Mouse (Mus musculus): ENCODE data around the gene Gab2. TPM values are rescaled to one million over a fixed set of nuclear protein-coding genes. Genes with fewer than 3 reads are reported as not detected.

Gene Gab2
- polyA plus RNA-seq, 1 experiment from 2014 or later = 16.9 TPM

DNA sequence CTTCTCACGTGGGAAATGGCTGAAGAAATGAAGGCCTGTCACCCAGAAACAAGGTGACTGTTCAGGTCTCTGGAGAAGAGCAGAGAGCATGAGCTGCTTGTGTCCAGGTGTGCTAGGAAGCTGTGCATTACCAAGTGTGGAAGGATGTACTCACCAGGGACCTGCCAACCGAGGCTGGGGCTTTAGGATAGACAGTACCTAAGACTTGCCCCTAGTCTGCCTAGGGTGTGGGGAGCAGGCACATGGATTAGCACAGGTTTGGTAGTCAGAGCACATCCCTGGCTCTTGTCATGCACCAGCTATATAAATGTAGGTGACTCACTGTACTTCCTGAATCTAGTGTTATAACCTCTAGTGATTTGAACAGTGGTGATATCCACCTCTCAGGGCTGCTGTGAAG is 222.2 kb downstream of the Gab2 start:
- Histone ChIP-seq H3K9ac (replicated peaks; ENCODE audit: low read depth, low read length) (no peak overlapping the region), H3K4me2 (ENCODE audit: low read length) (no peak overlapping the region), H3K4me3 (replicated peaks; ENCODE audit: low read length) (no peak overlapping the region), H3K36me3 (ENCODE audit: control insufficient read depth, insufficient read depth) (peaks cover 22% of the 10 kb centered on the region), H3K27me3 (replicated peaks; ENCODE audit: control insufficient read depth, insufficient read depth, low read length) (no peaks in the 10 kb centered on the region), H3K27ac (ENCODE audit: low read length) (no peak overlapping the region), H3K4me1 (replicated peaks; ENCODE audit: control insufficient read depth, insufficient read depth, low read length) (no peaks in the 10 kb centered on the region), H3K9me3 (ENCODE audit: control insufficient read depth, low read length) (no peaks in the 10 kb centered on the region; the same call in 1 of the 2 replicates)
- no peak for ATAC-seq
- WGBS = 80% methylated on average over 2 of the region's 2 CpGs

DNA sequence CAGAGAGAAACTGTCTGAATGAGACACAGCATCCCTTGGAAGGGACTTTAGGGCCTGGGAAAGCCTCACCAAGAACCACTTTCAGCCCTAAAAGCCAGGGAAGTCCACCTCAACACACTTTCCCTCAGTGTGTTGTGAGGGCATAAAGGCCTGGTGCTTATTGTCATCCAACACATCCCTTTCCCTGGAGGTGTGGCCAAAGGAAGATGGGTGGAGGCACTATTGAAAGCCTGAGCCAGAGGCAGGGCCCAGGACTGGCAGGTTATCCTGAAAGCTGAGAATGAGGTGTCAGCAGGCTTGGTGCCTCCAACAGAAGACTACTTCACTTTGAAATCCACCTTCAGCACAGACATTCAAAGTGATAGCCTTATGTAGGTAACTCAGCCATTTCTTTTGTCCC is 223.1 kb downstream of the Gab2 start:
- Histone ChIP-seq H3K9ac (replicated peaks; ENCODE audit: low read depth, low read length) (no peak overlapping the region), H3K36me3 (ENCODE audit: control insufficient read depth, insufficient read depth) (peaks cover 28% of the 10 kb centered on the region), H3K4me2 (ENCODE audit: low read length) (no peak overlapping the region), H3K4me3 (replicated peaks; ENCODE audit: low read length) (no peak overlapping the region), H3K27ac (ENCODE audit: low read length) (no peak overlapping the region), H3K27me3 (replicated peaks; ENCODE audit: control insufficient read depth, insufficient read depth, low read length) (no peaks in the 10 kb centered on the region), H3K9me3 (ENCODE audit: control insufficient read depth, low read length) (no peaks in the 10 kb centered on the region; the same call in 1 of the 2 replicates), H3K4me1 (replicated peaks; ENCODE audit: control insufficient read depth, insufficient read depth, low read length) (no peaks in the 10 kb centered on the region)
- no peak for ATAC-seq

DNA sequence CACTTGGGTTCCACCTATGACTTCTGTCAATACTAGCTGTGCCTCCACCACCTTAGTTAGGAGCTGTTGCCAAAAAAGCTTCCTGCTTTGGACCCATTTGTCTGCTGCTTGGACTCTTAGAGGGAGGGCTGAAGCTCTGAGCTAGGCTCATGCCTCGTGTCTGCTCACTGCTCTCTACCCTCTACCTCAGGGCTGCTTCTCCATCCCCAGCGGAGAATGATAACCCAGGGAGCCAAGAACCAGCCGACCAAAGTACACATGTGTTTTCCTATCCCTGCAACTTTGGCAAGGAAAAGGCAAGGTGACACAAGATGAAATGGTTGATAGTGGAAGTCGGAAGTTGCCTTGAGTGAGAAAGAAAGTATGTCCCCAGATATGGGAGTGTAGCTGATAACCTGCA is 223.8 kb downstream of the Gab2 start:
- Histone ChIP-seq H3K4me1 (replicated peaks; ENCODE audit: control insufficient read depth, insufficient read depth, low read length) (no peaks in the 10 kb centered on the region), H3K4me2 (ENCODE audit: low read length) (no peak overlapping the region), H3K4me3 (replicated peaks; ENCODE audit: low read length) (no peak overlapping the region), H3K36me3 (ENCODE audit: control insufficient read depth, insufficient read depth) (peaks cover 28% of the 10 kb centered on the region), H3K9me3 (ENCODE audit: control insufficient read depth, low read length) (no peaks in the 10 kb centered on the region; the same call in 1 of the 2 replicates), H3K27ac (ENCODE audit: low read length) (no peak overlapping the region), H3K27me3 (replicated peaks; ENCODE audit: control insufficient read depth, insufficient read depth, low read length) (no peaks in the 10 kb centered on the region), H3K9ac (replicated peaks; ENCODE audit: low read depth, low read length) (no peak overlapping the region)
- 93% methylated on average over 4 of the region's 4 CpGs for WGBS
- no peak for ATAC-seq

DNA sequence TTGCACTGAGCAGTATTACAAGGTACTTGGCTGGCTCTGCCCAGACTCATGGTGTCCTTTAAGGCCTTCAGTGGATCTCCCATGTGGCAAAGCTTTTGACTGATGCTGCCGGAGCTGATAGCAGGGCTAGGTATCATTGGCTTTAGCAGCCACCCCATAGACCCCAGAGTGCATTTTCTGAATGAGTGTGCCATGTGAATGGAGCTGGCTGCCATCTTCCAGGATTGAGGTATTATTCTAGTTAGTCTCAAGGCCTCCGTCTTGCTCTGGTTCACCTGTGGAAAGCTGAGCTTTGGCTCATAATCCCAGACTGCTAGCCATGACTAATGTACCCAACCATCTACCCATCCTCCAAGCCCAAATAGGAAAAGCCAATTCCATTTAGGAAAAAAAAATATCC is 225.4 kb downstream of the Gab2 start:
- Histone ChIP-seq H3K27ac (ENCODE audit: low read length) (no peak overlapping the region), H3K4me1 (replicated peaks; ENCODE audit: control insufficient read depth, insufficient read depth, low read length) (no peaks in the 10 kb centered on the region), H3K9me3 (ENCODE audit: control insufficient read depth, low read length) (no peaks in the 10 kb centered on the region; the same call in 1 of the 2 replicates), H3K9ac (replicated peaks; ENCODE audit: low read depth, low read length) (no peak overlapping the region), H3K27me3 (replicated peaks; ENCODE audit: control insufficient read depth, insufficient read depth, low read length) (no peaks in the 10 kb centered on the region), H3K4me2 (ENCODE audit: low read length) (no peak overlapping the region), H3K4me3 (replicated peaks; ENCODE audit: low read length) (no peak overlapping the region), H3K36me3 (ENCODE audit: control insufficient read depth, insufficient read depth) (peaks cover 33% of the 10 kb centered on the region)
- 100% methylated on average over 2 of the region's 2 CpGs for WGBS
- ATAC-seq = no peak

DNA sequence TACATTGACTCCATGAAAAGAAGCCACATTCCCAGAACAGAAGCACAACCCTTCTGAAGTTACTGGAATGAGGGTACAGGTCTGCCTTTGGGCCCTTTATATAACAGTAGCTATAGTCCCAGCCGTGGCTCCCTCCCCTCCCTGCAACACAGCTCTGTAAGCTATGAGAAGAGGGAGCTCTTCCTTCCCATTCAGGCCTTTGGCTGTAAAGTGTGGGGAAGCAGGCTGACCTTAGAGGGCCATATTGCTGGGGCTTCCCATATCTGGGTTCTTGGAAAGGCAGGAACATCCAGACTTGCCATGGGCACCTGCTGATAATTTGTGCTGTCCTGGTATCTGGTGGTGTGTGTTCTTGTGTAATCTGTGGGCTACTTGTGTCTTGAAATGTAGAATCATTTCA is 226.2 kb downstream of the Gab2 start:
- Histone ChIP-seq H3K4me2 (ENCODE audit: low read length) (no peak overlapping the region), H3K36me3 (ENCODE audit: control insufficient read depth, insufficient read depth) (peaks cover 33% of the 10 kb centered on the region), H3K9me3 (ENCODE audit: control insufficient read depth, low read length) (no peaks in the 10 kb centered on the region; the same call in 1 of the 2 replicates), H3K4me3 (replicated peaks; ENCODE audit: low read length) (no peak overlapping the region), H3K9ac (replicated peaks; ENCODE audit: low read depth, low read length) (no peak overlapping the region), H3K4me1 (replicated peaks; ENCODE audit: control insufficient read depth, insufficient read depth, low read length) (no peaks in the 10 kb centered on the region), H3K27me3 (replicated peaks; ENCODE audit: control insufficient read depth, insufficient read depth, low read length) (no peaks in the 10 kb centered on the region), H3K27ac (ENCODE audit: low read length) (no peak overlapping the region)
- 86% methylated on average over 1 of the region's 1 CpGs for WGBS
- no peak for ATAC-seq

DNA sequence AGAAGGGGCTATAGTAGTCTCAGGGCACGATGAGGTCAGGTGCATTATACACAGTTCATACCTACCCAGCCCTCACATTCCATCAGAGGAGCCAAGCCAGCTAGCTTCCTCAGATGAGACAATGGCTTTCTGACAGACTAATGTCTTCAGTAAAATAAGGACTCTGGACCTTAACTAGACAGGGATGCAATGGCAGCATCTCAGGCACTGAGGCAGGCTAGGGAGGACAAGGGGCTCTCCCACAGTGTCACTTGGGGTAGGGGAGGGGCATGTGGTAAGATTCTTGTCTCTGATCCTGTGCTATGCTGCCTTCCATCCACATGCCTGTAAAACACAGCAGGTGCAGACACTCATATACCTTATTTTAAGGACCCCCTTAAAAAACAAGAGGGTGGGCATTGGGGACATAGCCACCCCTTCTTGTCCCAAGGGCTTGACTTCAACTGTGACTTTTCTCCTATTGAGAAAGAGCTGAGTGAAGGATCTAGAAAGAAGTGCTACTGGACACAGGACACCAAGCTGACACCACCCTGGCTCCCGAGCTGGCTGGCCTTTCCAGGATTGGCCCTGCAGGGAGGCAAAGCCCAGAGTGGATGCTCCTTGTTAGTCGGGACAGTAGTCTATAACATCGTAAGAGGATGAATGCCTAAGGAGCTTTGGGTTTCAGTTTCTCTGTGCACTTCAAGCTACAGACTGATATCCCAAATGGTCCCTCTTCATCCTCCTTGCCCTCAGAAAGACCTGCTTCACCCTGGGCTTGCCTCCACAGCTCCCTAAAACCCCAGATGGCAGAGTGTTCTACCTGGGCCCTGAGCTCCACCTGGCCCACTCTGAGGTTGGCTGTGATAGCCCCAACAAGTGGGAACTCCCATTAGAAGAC is 228.3 kb downstream of the Gab2 start:
- H3K4me1 ChIP-seq (replicated peaks; ENCODE audit: control insufficient read depth, insufficient read depth, low read length) = no peaks in the 10 kb centered on the region
- H3K36me3 ChIP-seq (ENCODE audit: control insufficient read depth, insufficient read depth) = peaks cover 26% of the 10 kb centered on the region

DNA sequence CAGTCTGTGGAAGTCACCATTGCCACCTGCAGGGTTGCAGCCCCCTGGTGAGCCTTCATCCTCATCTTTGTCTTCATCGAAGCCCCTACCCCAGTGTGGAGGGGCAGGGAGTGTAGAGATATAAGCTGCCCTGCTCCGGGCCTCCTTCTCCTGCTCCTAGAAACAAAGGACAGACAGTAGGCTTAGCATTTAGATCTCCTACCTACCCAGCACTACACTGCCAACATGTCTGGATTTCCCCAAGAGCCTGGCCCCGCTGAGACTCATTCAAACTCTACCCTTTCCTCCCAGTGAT is 228.9 kb downstream of the Gab2 start:
- Histone ChIP-seq H3K9ac (replicated peaks; ENCODE audit: low read depth, low read length) (no peak overlapping the region), H3K4me3 (replicated peaks; ENCODE audit: low read length) (no peak overlapping the region), H3K27ac (ENCODE audit: low read length) (no peak overlapping the region), H3K27me3 (replicated peaks; ENCODE audit: control insufficient read depth, insufficient read depth, low read length) (no peaks in the 10 kb centered on the region), H3K9me3 (ENCODE audit: control insufficient read depth, low read length) (no peaks in the 10 kb centered on the region; the same call in 1 of the 2 replicates), H3K36me3 (ENCODE audit: control insufficient read depth, insufficient read depth) (peaks cover 23% of the 10 kb centered on the region), H3K4me2 (ENCODE audit: low read length) (no peak overlapping the region), H3K4me1 (replicated peaks; ENCODE audit: control insufficient read depth, insufficient read depth, low read length) (no peaks in the 10 kb centered on the region)
- WGBS = 88% methylated on average over 3 of the region's 3 CpGs
- no peak for ATAC-seq

More for the DNA sequence above, 228.3 kb downstream of the Gab2 start:
- Histone ChIP-seq H3K4me2 (ENCODE audit: low read length) (no peak overlapping the region), H3K9ac (replicated peaks; ENCODE audit: low read depth, low read length) (no peak overlapping the region), H3K27ac (ENCODE audit: low read length) (no peak overlapping the region), H3K27me3 (replicated peaks; ENCODE audit: control insufficient read depth, insufficient read depth, low read length) (no peaks in the 10 kb centered on the region), H3K9me3 (ENCODE audit: control insufficient read depth, low read length) (no peaks in the 10 kb centered on the region; the same call in 1 of the 2 replicates), H3K4me3 (replicated peaks; ENCODE audit: low read length) (no peak overlapping the region)
- ATAC-seq = no peak
- 83% methylated on average over 4 of the region's 4 CpGs for WGBS

DNA sequence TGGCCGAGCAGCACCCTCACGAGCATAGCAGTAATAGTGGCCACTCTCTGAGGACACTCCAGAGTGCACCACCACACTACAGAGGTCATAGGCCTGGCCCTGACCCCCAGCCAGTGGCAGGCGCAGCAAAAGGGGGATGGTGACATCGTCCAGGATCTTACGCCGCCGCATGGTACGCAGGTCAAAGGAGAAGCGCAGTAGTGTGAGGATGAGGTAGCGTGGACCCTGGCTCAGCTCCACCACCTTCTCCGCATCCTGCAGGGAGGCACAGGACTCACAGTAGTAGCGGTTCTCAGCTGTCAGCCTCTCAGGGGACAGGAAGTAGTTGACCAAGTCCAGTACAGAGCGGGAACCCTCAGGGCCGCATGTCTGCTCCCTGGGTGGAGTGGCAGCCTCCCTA is 230.2 kb downstream of the Gab2 start:
- Histone ChIP-seq H3K27me3 (replicated peaks; ENCODE audit: control insufficient read depth, insufficient read depth, low read length) (no peaks in the 10 kb centered on the region), H3K9me3 (ENCODE audit: control insufficient read depth, low read length) (no peaks in the 10 kb centered on the region; the same call in 1 of the 2 replicates), H3K9ac (replicated peaks; ENCODE audit: low read depth, low read length) (no peak overlapping the region), H3K4me2 (ENCODE audit: low read length) (no peak overlapping the region), H3K27ac (ENCODE audit: low read length) (no peak overlapping the region), H3K4me3 (replicated peaks; ENCODE audit: low read length) (no peak overlapping the region), H3K36me3 (ENCODE audit: control insufficient read depth, insufficient read depth) (peaks cover 27% of the 10 kb centered on the region), H3K4me1 (replicated peaks; ENCODE audit: control insufficient read depth, insufficient read depth, low read length) (no peaks in the 10 kb centered on the region)
- ATAC-seq = no peak
- WGBS = 96% methylated on average over 14 of the region's 14 CpGs

DNA sequence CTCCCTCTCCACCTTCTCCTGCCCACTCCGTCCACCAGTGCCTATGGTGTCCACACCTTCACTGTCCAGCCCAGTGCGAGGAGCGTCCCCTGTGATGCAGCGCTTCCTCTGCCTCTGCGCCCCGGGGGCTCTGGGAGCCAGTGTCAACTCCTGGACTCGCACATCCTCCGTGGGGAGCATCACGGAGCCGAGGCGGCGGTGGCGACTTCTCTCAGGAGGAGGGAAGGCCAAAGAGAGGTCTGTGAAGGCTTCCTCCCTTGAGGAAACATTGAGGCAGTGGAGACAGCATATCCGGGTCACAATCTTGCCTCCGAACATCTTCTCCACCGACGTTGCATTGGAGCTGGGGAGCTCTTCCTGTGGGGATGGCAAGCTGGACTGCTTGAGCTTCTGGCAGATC is 230.8 kb downstream of the Gab2 start:
- H3K27me3 ChIP-seq (replicated peaks; ENCODE audit: control insufficient read depth, insufficient read depth, low read length) = no peaks in the 10 kb centered on the region
- 95% methylated on average over 17 of the region's 17 CpGs for WGBS
- H3K9me3 ChIP-seq (ENCODE audit: control insufficient read depth, low read length) = no peaks in the 10 kb centered on the region; the same call in 1 of the 2 replicates
- H3K36me3 ChIP-seq (ENCODE audit: control insufficient read depth, insufficient read depth) = peaks cover 27% of the 10 kb centered on the region
- no peak overlapping the region for H3K4me2 ChIP-seq (ENCODE audit: low read length)
- H3K4me3 ChIP-seq (replicated peaks; ENCODE audit: low read length) = no peak overlapping the region
- H3K4me1 ChIP-seq (replicated peaks; ENCODE audit: control insufficient read depth, insufficient read depth, low read length) = no peaks in the 10 kb centered on the region
- no peak overlapping the region for H3K27ac ChIP-seq (ENCODE audit: low read length)
- no peak overlapping the region for H3K9ac ChIP-seq (replicated peaks; ENCODE audit: low read depth, low read length)
- ATAC-seq = no peak

All from forebrain, embryonic 16.5 days (tissue).